Mouse (Mus musculus): ENCODE measurements at regions not wholly inside any gene's neighbourhood (a gene's known extent, or its start where the extent isn't known, plus 50 kb on each side); places are given as distances from the start of the nearest gene placed in this dataset.
"Not testable (repeated sequence)": the region's sequence is repeated elsewhere in the genome, so short reads cannot be mapped to it uniquely, and the experiment has no call there.

DNA sequence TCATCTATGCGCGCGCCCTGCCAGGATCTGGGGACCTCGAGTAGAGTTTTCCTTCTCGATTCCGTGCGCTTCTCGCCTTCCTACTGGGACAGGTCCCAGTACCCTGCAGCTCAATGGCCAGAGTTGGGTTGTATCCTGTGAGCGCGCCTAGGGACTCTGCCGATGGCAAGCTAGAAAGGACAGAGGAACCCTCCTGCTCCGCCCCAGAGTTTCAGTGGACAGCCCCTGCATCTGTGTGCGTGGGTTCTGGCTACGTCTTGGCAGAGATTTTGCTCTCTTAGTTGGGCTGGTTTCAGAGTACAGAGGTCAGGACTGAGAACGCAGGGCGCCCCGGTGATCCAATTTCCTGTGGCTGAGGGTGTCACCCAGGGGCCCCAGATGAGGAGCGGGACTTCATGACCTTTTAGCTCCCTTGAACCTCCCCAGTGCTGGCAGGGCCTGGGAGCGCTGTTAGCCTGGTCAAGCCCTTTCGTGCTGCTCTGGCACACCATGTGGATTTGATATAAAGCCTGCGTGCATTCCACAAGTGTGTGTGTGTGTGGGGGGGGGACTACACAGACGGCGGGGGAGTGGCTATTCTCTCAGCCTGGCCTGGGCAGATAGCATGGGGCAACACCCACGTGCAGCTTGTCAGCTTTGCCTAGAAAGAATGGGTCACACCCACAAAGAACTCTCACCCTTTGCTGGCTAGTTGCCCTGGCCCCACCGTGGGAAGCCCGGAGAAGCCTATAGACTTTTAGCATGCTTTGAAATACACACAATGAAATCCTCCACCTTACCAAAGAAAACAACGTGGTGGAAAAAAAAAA, 96.9 kb downstream of the Prl2c3 start:
- TF ChIP-seq JUND (IDR thresholded peaks at IDR 0.05; ENCODE audit: low read depth, low read length); ZC3H11A (IDR thresholded peaks at IDR 0.05; ENCODE audit: low read depth, low read length); CTCF (IDR thresholded peaks at IDR 0.05 in 2 of 3, conservative IDR thresholded peaks at IDR 0.05 in 1 of 3; ENCODE audit: control insufficient read depth in 1 of 3, insufficient read depth in 1 of 3, low read depth in 2 of 3, low read length in 3 of 3, poor library complexity in 1 of 3, severe bottlenecking in 1 of 3); SMC3 (IDR thresholded peaks at IDR 0.05; ENCODE audit: low read depth, low read length); RCOR1 (IDR thresholded peaks at IDR 0.05; ENCODE audit: low read depth, low read length); POLR2A (IDR thresholded peaks at IDR 0.05; ENCODE audit: control insufficient read depth in 1 of 2, insufficient read depth in 1 of 2, low read depth in 1 of 2, low read length in 2 of 2, poor library complexity in 1 of 2); POLR2AphosphoS2 (IDR thresholded peaks at IDR 0.05; ENCODE audit: low read length); E2F4 (IDR thresholded peaks at IDR 0.05; ENCODE audit: borderline replicate concordance, low read depth, low read length); MEF2A (IDR thresholded peaks at IDR 0.05; ENCODE audit: extremely low read depth, insufficient replicate concordance, low read depth, low read length, poor library complexity, severe bottlenecking); RAD21 (IDR thresholded peaks at IDR 0.05; ENCODE audit: low read depth, low read length); MAX (IDR thresholded peaks at IDR 0.05; ENCODE audit: low read length); GABPA (IDR thresholded peaks at IDR 0.05; ENCODE audit: low read depth, low read length); ZKSCAN1 (IDR thresholded peaks at IDR 0.05; ENCODE audit: low read depth, low read length): not testable (repeated sequence)

Measured in MEL (cell line).